Mouse (Mus musculus): ENCODE measurements at regions not wholly inside any gene's neighbourhood (a gene's known extent, or its start where the extent isn't known, plus 50 kb on each side); places are given as distances from the start of the nearest gene placed in this dataset.

DNA sequence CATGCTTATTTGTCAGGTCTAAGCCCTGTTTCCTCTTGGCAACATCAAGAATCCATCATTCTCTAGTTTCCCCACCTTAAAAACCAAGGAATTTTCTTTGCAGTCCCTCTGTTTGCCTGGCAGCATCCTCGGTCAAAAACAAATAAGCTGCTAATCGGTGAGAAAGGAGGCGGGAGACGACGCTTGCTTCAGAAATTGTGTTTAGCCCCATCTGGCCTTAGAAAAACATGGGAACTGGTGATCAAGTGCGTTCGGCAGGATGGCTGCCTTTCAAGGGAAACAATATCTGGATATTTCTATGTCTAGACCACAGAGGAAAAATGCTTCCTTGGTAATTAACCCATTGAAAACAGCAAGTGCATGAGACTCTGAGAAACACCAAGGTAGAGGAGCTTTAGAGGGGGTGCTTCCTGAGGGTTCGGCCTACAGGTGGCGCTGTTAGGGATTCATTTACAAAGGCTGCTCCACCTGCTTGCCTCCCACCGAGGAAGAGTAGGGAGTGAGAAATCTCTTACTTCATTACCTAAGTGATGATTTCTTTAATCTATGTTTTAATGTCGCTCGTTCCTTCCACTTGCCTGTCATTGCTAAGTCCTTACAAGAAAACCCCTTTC lies 174.7 kb upstream of the Col8a1 start:
- TF ChIP-seq POLR2A (IDR thresholded peaks at IDR 0.05; ENCODE audit: low read depth, low read length) (no peak), CTCF (conservative IDR thresholded peaks at IDR 0.05; ENCODE audit: insufficient read depth, insufficient read length, low read depth, low read length) (no peak)

All from kidney, adult 2 months (tissue).